Mouse (Mus musculus): Measurements from ENCODE around the gene Zbp1. TPM values are rescaled to one million over a fixed set of nuclear protein-coding genes. Genes with fewer than 3 reads are reported as not detected.
A peak's percentile ranks its signal among the peaks of the same experiment; 100 is the strongest.

Gene Zbp1
- polyA plus RNA-seq, 1 experiment from 2014 or later = 0.41 TPM

- ATAC-seq (ENCODE audit: insufficient read depth) = no peak; the same call in 1 of the 2 replicates
- no peaks in the 10 kb centered on the region for H3K36me3 ChIP-seq (ENCODE audit: insufficient read depth)
- no peak overlapping the region; the same call in 1 of the 2 replicates for H3K9ac ChIP-seq
- TF ChIP-seq CTCF (IDR thresholded peaks at IDR 0.05; ENCODE audit: low read depth) = no peak
- peaks cover 9% of the 10 kb centered on the region for H3K4me1 ChIP-seq (ENCODE audit: insufficient read depth)
- H3K27ac ChIP-seq (ENCODE audit: low read depth) = 0 out of 2 replicates have a peak overlapping the region, but pooled peaks have one; percentile 62
- 19% methylated on average over 2 of the region's 2 CpGs for WGBS
- peaks cover 35% of the 10 kb centered on the region for H3K27me3 ChIP-seq (ENCODE audit: insufficient read depth, low read length)
- DNase-seq = no peak
- no peaks in the 10 kb centered on the region for H3K9me3 ChIP-seq (ENCODE audit: low read depth, low read length)
- H3K4me3 ChIP-seq (ENCODE audit: low read depth, low read length) = no peak overlapping the region
- peak overlapping the region; percentile 55 for H3K4me2 ChIP-seq
Observed at GRCm38 (mm10) chr2:173173008-173173407, 45.7 kb downstream of the Zbp1 start.

- Histone ChIP-seq H3K4me3 (ENCODE audit: low read depth, low read length) (no peak overlapping the region), H3K4me1 (ENCODE audit: insufficient read depth) (peaks cover 9% of the 10 kb centered on the region), H3K4me2 (no peak overlapping the region), H3K27ac (ENCODE audit: low read depth) (no peak overlapping the region), H3K9ac (no peak overlapping the region), H3K9me3 (ENCODE audit: low read depth, low read length) (no peaks in the 10 kb centered on the region), H3K27me3 (ENCODE audit: insufficient read depth, low read length) (peaks cover 35% of the 10 kb centered on the region), H3K36me3 (ENCODE audit: insufficient read depth) (no peaks in the 10 kb centered on the region)
- WGBS = 96% methylated on average over 1 of the region's 1 CpGs
- TF ChIP-seq CTCF (IDR thresholded peaks at IDR 0.05; ENCODE audit: low read depth) = no peak
- DNase-seq (no peak), ATAC-seq (ENCODE audit: insufficient read depth) (no peak)
Observed at GRCm38 (mm10) chr2:173172386-173172785, 46.3 kb downstream of the Zbp1 start.

GRCm38 (mm10) chr2:173171956-173172355, 46.8 kb downstream of the Zbp1 start:
- no peak for DNase-seq
- H3K4me3 ChIP-seq (ENCODE audit: low read depth, low read length) = no peak overlapping the region
- peaks cover 9% of the 10 kb centered on the region for H3K4me1 ChIP-seq (ENCODE audit: insufficient read depth)
- peak overlapping the region; percentile 57 for H3K4me2 ChIP-seq
- H3K9me3 ChIP-seq (ENCODE audit: low read depth, low read length) = no peaks in the 10 kb centered on the region
- no peaks in the 10 kb centered on the region for H3K36me3 ChIP-seq (ENCODE audit: insufficient read depth)
- no peak for ATAC-seq (ENCODE audit: insufficient read depth)
- TF ChIP-seq CTCF (IDR thresholded peaks at IDR 0.05; ENCODE audit: low read depth) = no peak
- no peak overlapping the region for H3K27ac ChIP-seq (ENCODE audit: low read depth)
- 55% methylated on average over 5 of the region's 5 CpGs for WGBS
- H3K27me3 ChIP-seq (ENCODE audit: insufficient read depth, low read length) = peaks cover 35% of the 10 kb centered on the region
- no peak overlapping the region for H3K9ac ChIP-seq

- H3K9ac ChIP-seq = no peak overlapping the region
- H3K4me1 ChIP-seq (ENCODE audit: insufficient read depth) = peaks cover 9% of the 10 kb centered on the region
- peak overlapping the region; percentile 11 for H3K4me3 ChIP-seq (ENCODE audit: low read depth, low read length)
- ATAC-seq (ENCODE audit: insufficient read depth) (peak; percentile 38; the same call in 1 of the 2 replicates), DNase-seq (peak; percentile 73)
- peak overlapping the region; percentile 57 for H3K4me2 ChIP-seq
- no peak for TF ChIP-seq CTCF (IDR thresholded peaks at IDR 0.05; ENCODE audit: low read depth)
- H3K27me3 ChIP-seq (ENCODE audit: insufficient read depth, low read length) = peaks cover 35% of the 10 kb centered on the region
- no peaks in the 10 kb centered on the region for H3K36me3 ChIP-seq (ENCODE audit: insufficient read depth)
- H3K9me3 ChIP-seq (ENCODE audit: low read depth, low read length) = no peaks in the 10 kb centered on the region
- H3K27ac ChIP-seq (ENCODE audit: low read depth) = no peak overlapping the region
- under 1% methylated on average over 30 of the region's 30 CpGs for WGBS
Observed at GRCm38 (mm10) chr2:173171470-173171869, 47.3 kb downstream of the Zbp1 start.

GRCm38 (mm10) chr2:173170715-173171114, 48.0 kb downstream of the Zbp1 start:
- H3K4me2 ChIP-seq = no peak overlapping the region
- WGBS = 38% methylated on average over 2 of the region's 2 CpGs
- no peak overlapping the region for H3K4me3 ChIP-seq (ENCODE audit: low read depth, low read length)
- TF ChIP-seq CTCF (IDR thresholded peaks at IDR 0.05; ENCODE audit: low read depth) = peak; percentile 61
- ATAC-seq (ENCODE audit: insufficient read depth) (no peak), DNase-seq (no peak)
- no peaks in the 10 kb centered on the region for H3K36me3 ChIP-seq (ENCODE audit: insufficient read depth)
- H3K27me3 ChIP-seq (ENCODE audit: insufficient read depth, low read length) = peaks cover 40% of the 10 kb centered on the region
- H3K27ac ChIP-seq (ENCODE audit: low read depth) = no peak overlapping the region
- no peak overlapping the region for H3K9ac ChIP-seq
- H3K4me1 ChIP-seq (ENCODE audit: insufficient read depth) = peaks cover 9% of the 10 kb centered on the region
- H3K9me3 ChIP-seq (ENCODE audit: low read depth, low read length) = no peaks in the 10 kb centered on the region

- WGBS = 39% methylated on average over 2 of the region's 2 CpGs
Observed at GRCm38 (mm10) chr2:173170081-173170480, 48.6 kb downstream of the Zbp1 start.

GRCm38 (mm10) chr2:173168411-173168851, 50.3 kb downstream of the Zbp1 start:
- TF ChIP-seq CTCF (IDR thresholded peaks at IDR 0.05; ENCODE audit: low read depth) = no peak
- Histone ChIP-seq H3K4me3 (ENCODE audit: low read depth, low read length) (no peak overlapping the region), H3K4me2 (no peak overlapping the region), H3K27ac (ENCODE audit: low read depth) (no peak overlapping the region), H3K9me3 (ENCODE audit: low read depth, low read length) (no peaks in the 10 kb centered on the region), H3K4me1 (ENCODE audit: insufficient read depth) (peaks cover 9% of the 10 kb centered on the region), H3K36me3 (ENCODE audit: insufficient read depth) (no peaks in the 10 kb centered on the region), H3K27me3 (ENCODE audit: insufficient read depth, low read length) (peaks cover 40% of the 10 kb centered on the region), H3K9ac (no peak overlapping the region)
- DNase-seq = no peak
- no peak for ATAC-seq (ENCODE audit: insufficient read depth)
- 58% methylated on average over 5 of the region's 5 CpGs for WGBS

More at GRCm38 (mm10) chr2:173170081-173170480, 48.6 kb downstream of the Zbp1 start:
- Histone ChIP-seq H3K27me3 (ENCODE audit: insufficient read depth, low read length) (peaks cover 40% of the 10 kb centered on the region), H3K4me1 (ENCODE audit: insufficient read depth) (peaks cover 9% of the 10 kb centered on the region), H3K36me3 (ENCODE audit: insufficient read depth) (no peaks in the 10 kb centered on the region), H3K9ac (no peak overlapping the region), H3K4me3 (ENCODE audit: low read depth, low read length) (no peak overlapping the region), H3K4me2 (no peak overlapping the region), H3K9me3 (ENCODE audit: low read depth, low read length) (no peaks in the 10 kb centered on the region), H3K27ac (ENCODE audit: low read depth) (no peak overlapping the region)
- TF ChIP-seq CTCF (IDR thresholded peaks at IDR 0.05; ENCODE audit: low read depth) = no peak
- ATAC-seq (ENCODE audit: insufficient read depth) (no peak), DNase-seq (no peak)

All from lung, embryonic 14.5 days (tissue).